In the genomic region with DNA sequence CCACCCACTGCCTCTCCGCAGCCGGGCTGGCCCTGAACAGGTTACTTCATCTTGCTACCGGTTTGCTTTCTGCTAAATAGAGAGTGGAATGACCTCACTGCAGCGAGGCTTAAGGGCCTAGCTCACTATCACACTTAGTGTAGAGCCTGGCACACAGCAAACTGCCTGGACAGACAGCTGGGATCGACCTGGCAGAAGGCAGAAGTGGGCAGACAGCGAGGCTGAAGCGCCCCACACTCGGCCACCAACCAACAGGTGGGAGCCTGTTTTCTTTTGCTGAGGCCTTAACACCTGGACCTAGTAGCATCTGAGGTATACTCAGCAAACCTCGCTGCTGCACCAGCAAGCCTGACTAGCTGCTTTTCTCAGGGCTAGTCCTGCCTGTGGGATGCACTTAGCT, we compare ENCODE assay signal across 16 mouse cellular contexts.
"Had no signal": no experiment of that assay in that cellular context is flagged by ENCODE, and none has a peak within 500 bp of the region (broad histone marks: within the 10 kb centered on the region; RNA-seq: fewer than 3 reads in every experiment).

No protein-coding gene starts in this region.

- H3K9ac ChIP-seq: liver, embryonic 15.5 days; midbrain, embryonic 15.5 days; neural tube, embryonic 13.5 days had no signal

- H3K27me3 ChIP-seq: liver, embryonic 15.5 days; midbrain, embryonic 15.5 days; neural tube, embryonic 13.5 days had no signal

- DNase-seq: kidney, postnatal 10 days; kidney, postnatal 4 days; lung, embryonic 14.5 days; lung, postnatal 10 days; lung, postnatal 4 days; retina, postnatal 1 day; right cerebral cortex, postnatal 4 days; spleen, adult 18-20 months; thymus, adult 18-20 months; thymus, postnatal 14 days had no signal

- ATAC-seq: midbrain, embryonic 15.5 days had no signal

- H3K4me2 ChIP-seq: liver, embryonic 11.5 days; liver, embryonic 15.5 days; lung, embryonic 14.5 days; midbrain, embryonic 11.5 days; midbrain, embryonic 15.5 days; neural tube, embryonic 13.5 days had no signal

- H3K27ac ChIP-seq: liver, embryonic 15.5 days; midbrain, embryonic 15.5 days; neural tube, embryonic 13.5 days had no signal

- H3K36me3 ChIP-seq: liver, embryonic 15.5 days; midbrain, embryonic 15.5 days had no signal

- H3K4me1 ChIP-seq: liver, embryonic 15.5 days had no signal

- H3K4me3 ChIP-seq: layer of hippocampus, adult 2 months; liver, embryonic 15.5 days; midbrain, embryonic 15.5 days; neural tube, embryonic 13.5 days had no signal

- H3K9me3 ChIP-seq: liver, embryonic 15.5 days; midbrain, embryonic 15.5 days; neural tube, embryonic 13.5 days had no signal
